Mouse (Mus musculus): Measurements from ENCODE around the gene Rnf8. TPM values are rescaled to one million over a fixed set of nuclear protein-coding genes. Genes with fewer than 3 reads are reported as not detected.

Rnf8 gene
- 50.5 and 59.1 TPM in 2 replicates for polyA plus RNA-seq (2011; ENCODE audit: insufficient read depth, insufficient read length, low replicate concordance, missing spikeins)

- peak within 1 kb of the TSS; percentile 95 for H3K27ac ChIP-seq (ENCODE audit: control insufficient read depth, insufficient read depth, low read depth, low read length, poor library complexity)
- WGBS, result 1% methylated on average over 52 of the region's 52 CpGs
- peak within 1 kb of the TSS; percentile 97 for H3K4me3 ChIP-seq (replicated peaks; ENCODE audit: control insufficient read depth, low read depth, low read length)
- H3K4me1 ChIP-seq (ENCODE audit: control insufficient read depth, insufficient read depth, low read length), result no peaks in the 10 kb centered on the region; the same call in 1 of the 2 replicates
- peak; percentile 87; the same call in 1 of the 2 replicates for TF ChIP-seq POLR2A (IDR thresholded peaks at IDR 0.05; ENCODE audit: borderline replicate concordance, control insufficient read depth, low read depth, low read length)
- peak; percentile 61 for TF ChIP-seq CTCF (IDR thresholded peaks at IDR 0.05; ENCODE audit: control insufficient read depth, insufficient read depth, low read length)
These were observed at the start of gene Rnf8, which contains the start of gene Gm28043 for GRCm38 (mm10) chr17:29614115-29615023. Gene Rnf8, plus strand, starts transcription at chr17:29614790. Gene Gm28043, plus strand, starts transcription at chr17:29614876.

- H3K4me3 ChIP-seq (replicated peaks; ENCODE audit: control insufficient read depth, low read depth, low read length), result no peak overlapping the region
- H3K4me1 ChIP-seq (ENCODE audit: control insufficient read depth, insufficient read depth, low read length), result no peaks in the 10 kb centered on the region; the same call in 1 of the 2 replicates
- 94% methylated on average over 5 of the region's 5 CpGs for WGBS
- TF ChIP-seq CTCF (IDR thresholded peaks at IDR 0.05; ENCODE audit: control insufficient read depth, insufficient read depth, low read length), result no peak
- no peak for TF ChIP-seq POLR2A (IDR thresholded peaks at IDR 0.05; ENCODE audit: borderline replicate concordance, control insufficient read depth, low read depth, low read length)
- no peak overlapping the region for H3K27ac ChIP-seq (ENCODE audit: control insufficient read depth, insufficient read depth, low read depth, low read length, poor library complexity)
These were observed 49.1 kb upstream of the Rnf8 start for GRCm38 (mm10) chr17:29565521-29565920.

- Histone ChIP-seq H3K4me1 (ENCODE audit: control insufficient read depth, insufficient read depth, low read length) (no peaks in the 10 kb centered on the region; the same call in 1 of the 2 replicates), H3K27ac (ENCODE audit: control insufficient read depth, insufficient read depth, low read depth, low read length, poor library complexity) (no peak overlapping the region), H3K4me3 (replicated peaks; ENCODE audit: control insufficient read depth, low read depth, low read length) (no peak overlapping the region)
- no peak for TF ChIP-seq POLR2A (IDR thresholded peaks at IDR 0.05; ENCODE audit: borderline replicate concordance, control insufficient read depth, low read depth, low read length)
- TF ChIP-seq CTCF (IDR thresholded peaks at IDR 0.05; ENCODE audit: control insufficient read depth, insufficient read depth, low read length), result no peak
- 92% methylated on average over 15 of the region's 15 CpGs for WGBS
These were observed 46.2 kb upstream of the Rnf8 start for GRCm38 (mm10) chr17:29568435-29568834.

- TF ChIP-seq CTCF (IDR thresholded peaks at IDR 0.05; ENCODE audit: control insufficient read depth, insufficient read depth, low read length), result no peak
- no peak for TF ChIP-seq POLR2A (IDR thresholded peaks at IDR 0.05; ENCODE audit: borderline replicate concordance, control insufficient read depth, low read depth, low read length)
- WGBS, result 85% methylated on average over 6 of the region's 6 CpGs
- H3K4me3 ChIP-seq (replicated peaks; ENCODE audit: control insufficient read depth, low read depth, low read length), result no peak overlapping the region
These were observed 44.8 kb upstream of the Rnf8 start for GRCm38 (mm10) chr17:29569831-29570230.

GRCm38 (mm10) chr17:29579579-29580126 lies 34.9 kb upstream of the Rnf8 start:
- Histone ChIP-seq H3K27ac (ENCODE audit: control insufficient read depth, insufficient read depth, low read depth, low read length, poor library complexity) (no peak overlapping the region), H3K4me3 (replicated peaks; ENCODE audit: control insufficient read depth, low read depth, low read length) (no peak overlapping the region), H3K4me1 (ENCODE audit: control insufficient read depth, insufficient read depth, low read length) (no peaks in the 10 kb centered on the region)
- TF ChIP-seq CTCF (IDR thresholded peaks at IDR 0.05; ENCODE audit: control insufficient read depth, insufficient read depth, low read length) (no peak), POLR2A (IDR thresholded peaks at IDR 0.05; ENCODE audit: borderline replicate concordance, control insufficient read depth, low read depth, low read length) (no peak)
- WGBS, result 83% methylated on average over 4 of the region's 4 CpGs

More at GRCm38 (mm10) chr17:29569831-29570230, 44.8 kb upstream of the Rnf8 start:
- no peaks in the 10 kb centered on the region; the same call in 1 of the 2 replicates for H3K4me1 ChIP-seq (ENCODE audit: control insufficient read depth, insufficient read depth, low read length)
- H3K27ac ChIP-seq (ENCODE audit: control insufficient read depth, insufficient read depth, low read depth, low read length, poor library complexity), result no peak overlapping the region

GRCm38 (mm10) chr17:29583569-29583968 lies 31.0 kb upstream of the Rnf8 start:
- Histone ChIP-seq H3K4me3 (replicated peaks; ENCODE audit: control insufficient read depth, low read depth, low read length) (no peak overlapping the region), H3K4me1 (ENCODE audit: control insufficient read depth, insufficient read depth, low read length) (no peaks in the 10 kb centered on the region), H3K27ac (ENCODE audit: control insufficient read depth, insufficient read depth, low read depth, low read length, poor library complexity) (no peak overlapping the region)
- no peak for TF ChIP-seq POLR2A (IDR thresholded peaks at IDR 0.05; ENCODE audit: borderline replicate concordance, control insufficient read depth, low read depth, low read length)
- no peak for TF ChIP-seq CTCF (IDR thresholded peaks at IDR 0.05; ENCODE audit: control insufficient read depth, insufficient read depth, low read length)
- WGBS, result 69% methylated on average over 5 of the region's 5 CpGs

GRCm38 (mm10) chr17:29584306-29584705 lies 30.3 kb upstream of the Rnf8 start:
- Histone ChIP-seq H3K4me1 (ENCODE audit: control insufficient read depth, insufficient read depth, low read length) (no peaks in the 10 kb centered on the region), H3K27ac (ENCODE audit: control insufficient read depth, insufficient read depth, low read depth, low read length, poor library complexity) (no peak overlapping the region), H3K4me3 (replicated peaks; ENCODE audit: control insufficient read depth, low read depth, low read length) (no peak overlapping the region)
- 38% methylated on average over 5 of the region's 5 CpGs for WGBS
- TF ChIP-seq CTCF (IDR thresholded peaks at IDR 0.05; ENCODE audit: control insufficient read depth, insufficient read depth, low read length) (no peak), POLR2A (IDR thresholded peaks at IDR 0.05; ENCODE audit: borderline replicate concordance, control insufficient read depth, low read depth, low read length) (no peak)

GRCm38 (mm10) chr17:29584737-29585136 lies 29.9 kb upstream of the Rnf8 start:
- no peak for TF ChIP-seq CTCF (IDR thresholded peaks at IDR 0.05; ENCODE audit: control insufficient read depth, insufficient read depth, low read length)
- no peak overlapping the region for H3K27ac ChIP-seq (ENCODE audit: control insufficient read depth, insufficient read depth, low read depth, low read length, poor library complexity)
- H3K4me3 ChIP-seq (replicated peaks; ENCODE audit: control insufficient read depth, low read depth, low read length), result no peak overlapping the region
- H3K4me1 ChIP-seq (ENCODE audit: control insufficient read depth, insufficient read depth, low read length), result no peaks in the 10 kb centered on the region
- 85% methylated on average over 3 of the region's 3 CpGs for WGBS

Data from bone marrow, adult 2 months (tissue).